Mouse (Mus musculus) cerebellum, adult 2 months (tissue): ENCODE data around the gene Ksr2.

Experiments used
- CTCF ChIP-seq: fragments of 200-500 bp; IDR thresholded peaks from 2 replicates; pipeline ENCODE4 v1.5.1; 2011; ENCODE audit warnings: low read depth, mild to moderate bottlenecking, control low read depth, low read length, moderate library complexity, borderline replicate concordance; ENCODE audit not compliant: insufficient read depth
- POLR2A ChIP-seq: fragments of 200-500 bp; IDR thresholded peaks from 2 replicates; pipeline ENCODE4 v1.6.1; 2011; ENCODE audit warnings: low read length, control low read depth, borderline replicate concordance; ENCODE audit not compliant: insufficient read depth

GRCm38 (mm10) chr5:117689840-117690239 lies 276.0 kb downstream of the Ksr2 start:
- TF ChIP-seq POLR2A (no peak), CTCF (no peak)
